Mouse (Mus musculus) MEL (cell line): ENCODE results near the gene Ppif.

Experiments used
- CTCF ChIP-seq, 3 experiments: IDR thresholded peaks in 2 of 3; conservative IDR thresholded peaks in 1 of 3; 2 replicates each; pipeline ENCODE4 v1.5.1; 2011 to 2012; ENCODE audit warnings: low read length in 3 of 3, low read depth in 2 of 3, mild to moderate bottlenecking in 2 of 3, improper control_type of control experiment in 1 of 3, inconsistent platforms in 1 of 3, mixed read lengths in 1 of 3, moderate library complexity in 1 of 3; ENCODE audit not compliant: control insufficient read depth in 1 of 3, insufficient read depth in 1 of 3, poor library complexity in 1 of 3, severe bottlenecking in 1 of 3
- ZMIZ1 ChIP-seq: IDR thresholded peaks from 2 replicates; pipeline ENCODE4 v1.6.1; 2012; ENCODE audit warnings: low read depth, mild to moderate bottlenecking, inconsistent platforms, low read length, improper control_type of control experiment, moderate library complexity

DNA sequence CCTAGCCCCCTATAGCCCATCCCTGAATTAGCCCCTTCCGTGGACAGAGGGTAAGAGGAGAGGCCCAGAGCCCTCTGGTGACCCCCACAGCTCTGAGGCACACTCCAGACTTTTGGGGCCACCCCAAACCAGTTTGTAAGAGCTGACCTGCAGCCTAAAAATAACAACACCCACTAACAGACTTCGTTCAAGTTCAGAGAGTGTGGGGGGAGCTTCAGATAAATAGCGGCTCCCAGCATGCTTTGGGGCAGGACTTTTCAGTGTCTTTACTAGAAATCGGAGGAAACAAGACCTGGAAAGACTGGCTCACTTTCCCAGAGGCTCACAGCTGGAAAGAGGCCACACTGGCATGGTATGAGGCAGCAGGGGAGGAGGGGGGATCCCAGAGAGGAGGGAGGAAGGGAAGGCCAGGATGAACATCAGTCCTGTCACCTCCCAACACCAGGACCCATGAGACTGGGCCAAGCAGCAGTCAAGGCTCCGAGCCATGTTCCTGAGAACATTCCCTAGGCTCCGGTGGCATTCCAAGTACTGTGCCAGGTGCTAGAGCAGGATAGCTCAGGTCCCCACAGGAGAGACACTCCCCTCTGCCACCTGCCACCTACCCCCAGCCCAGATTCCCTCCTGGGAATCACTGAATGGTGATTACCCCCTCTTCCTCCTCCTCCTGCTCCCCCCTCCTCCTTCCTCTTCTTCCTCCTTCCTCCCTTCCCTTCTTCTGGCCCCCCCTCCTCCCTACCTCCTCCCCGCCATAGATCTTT lies 54.2 kb downstream of the Ppif start:
- no peak for TF ChIP-seq CTCF (IDR thresholded peaks at IDR 0.05 in 2 of 3, conservative IDR thresholded peaks at IDR 0.05 in 1 of 3; ENCODE audit: control insufficient read depth in 1 of 3, insufficient read depth in 1 of 3, low read depth in 2 of 3, low read length in 3 of 3, poor library complexity in 1 of 3, severe bottlenecking in 1 of 3)
- TF ChIP-seq ZMIZ1: no peak
